Mouse (Mus musculus): ENCODE results near the gene Tcf20. TPM values are rescaled to one million over a fixed set of nuclear protein-coding genes. Genes with fewer than 3 reads are reported as not detected.

Tcf20 gene
- total and polyA plus RNA-seq, 3 experiments: 27.0 to 47.2 (median 29.0) TPM

GRCm38 (mm10) chr15:82992079-82992783, 4.6 kb upstream of the Tcf20 start:
- no peak for DNase-seq (ENCODE audit: extremely low read depth)
- no peak overlapping the region for H3K4me3 ChIP-seq (replicated peaks in 1 of 3; ENCODE audit: low read depth in 2 of 3, low read length in 2 of 3, poor library complexity in 1 of 3)
- no peaks in the 10 kb centered on the region for H3K27me3 ChIP-seq (replicated peaks)
- H3K9me3 ChIP-seq (replicated peaks; ENCODE audit: low read length): no peaks in the 10 kb centered on the region
- peaks cover 7 to 81% of the 10 kb centered on the region in 2 experiments for H3K4me1 ChIP-seq (ENCODE audit: control insufficient read depth in 1 of 2, insufficient read depth in 2 of 2)
- no peaks in the 10 kb centered on the region for H3K79me2 ChIP-seq (replicated peaks; ENCODE audit: control insufficient read depth, extremely low read depth, insufficient read depth, poor library complexity, severe bottlenecking)
- TF ChIP-seq USF1 (IDR thresholded peaks at IDR 0.05; ENCODE audit: low read depth, low read length) (no peak), IRF4 (IDR thresholded peaks at IDR 0.05; ENCODE audit: low read depth, low read length) (no peak), MAX (IDR thresholded peaks at IDR 0.05; ENCODE audit: low read length) (no peak), JUN (IDR thresholded peaks at IDR 0.05; ENCODE audit: insufficient read depth, low read depth, low read length) (no peak), RCOR1 (conservative IDR thresholded peaks at IDR 0.05; ENCODE audit: low read depth, low read length) (no peak), E2F4 (IDR thresholded peaks at IDR 0.05; ENCODE audit: insufficient replicate concordance, low read depth, low read length) (no peak)
- dilution Hi-C loops (cut with MboI; ENCODE audit: extremely low pct_ligation_motif_present, extremely low pct_unique_long_range_greater_than_20kb, low sequenced_read_pairs) (no loop called here), in situ Hi-C loops (cut with MboI; ENCODE audit: low pct_ligation_motif_present, low pct_unique_long_range_greater_than_20kb, low sequenced_read_pairs) (loop anchor here (5.0 kb wide), 1 partner anchor 35 kb away; no protein-coding TSS in a partner anchor)
- H3K9ac ChIP-seq (ENCODE audit: insufficient read depth, low read depth): no peak overlapping the region
- H3K36me3 ChIP-seq (replicated peaks in 1 of 2; ENCODE audit: control insufficient read depth in 1 of 2, insufficient read depth in 1 of 2, low read length in 1 of 2): no peaks in the 10 kb centered on the region
- no peak overlapping the region for H3K27ac ChIP-seq (ENCODE audit: insufficient read depth, low read depth)
- no peak overlapping the region for H3K4me2 ChIP-seq (ENCODE audit: insufficient read depth, low read depth, poor library complexity, severe bottlenecking)

- dilution Hi-C loops (cut with MboI; ENCODE audit: extremely low pct_ligation_motif_present, extremely low pct_unique_long_range_greater_than_20kb, low sequenced_read_pairs) (no loop called here), in situ Hi-C loops (cut with MboI; ENCODE audit: low pct_ligation_motif_present, low pct_unique_long_range_greater_than_20kb, low sequenced_read_pairs) (no loop called here)
- Histone ChIP-seq H3K27me3 (replicated peaks) (peaks cover 2% of the 10 kb centered on the region), H3K9me3 (replicated peaks; ENCODE audit: low read length) (no peaks in the 10 kb centered on the region), H3K36me3 (replicated peaks in 1 of 2; ENCODE audit: control insufficient read depth in 1 of 2, insufficient read depth in 1 of 2, low read length in 1 of 2) (no peaks in the 10 kb centered on the region), H3K4me2 (ENCODE audit: insufficient read depth, low read depth, poor library complexity, severe bottlenecking) (no peak overlapping the region), H3K79me2 (replicated peaks; ENCODE audit: control insufficient read depth, extremely low read depth, insufficient read depth, poor library complexity, severe bottlenecking) (no peaks in the 10 kb centered on the region), H3K4me1 (ENCODE audit: control insufficient read depth in 1 of 2, insufficient read depth in 2 of 2) (peaks cover 7 to 67% of the 10 kb centered on the region in 2 experiments), H3K27ac (ENCODE audit: insufficient read depth, low read depth) (no peak overlapping the region), H3K9ac (ENCODE audit: insufficient read depth, low read depth) (no peak overlapping the region), H3K4me3 (replicated peaks in 1 of 3; ENCODE audit: low read depth in 2 of 3, low read length in 2 of 3, poor library complexity in 1 of 3) (no peak overlapping the region)
- no peak for DNase-seq (ENCODE audit: extremely low read depth)
- TF ChIP-seq NRF1 (IDR thresholded peaks at IDR 0.05; ENCODE audit: low read depth, low read length) (no peak), TCF12 (IDR thresholded peaks at IDR 0.05; ENCODE audit: low read depth, low read length) (no peak), ZMIZ1 (IDR thresholded peaks at IDR 0.05; ENCODE audit: low read depth, low read length) (no peak), POLR2A (IDR thresholded peaks at IDR 0.05; ENCODE audit: low read depth, low read length) (no peak), CTCF (conservative IDR thresholded peaks at IDR 0.05 in 1 of 2, IDR thresholded peaks at IDR 0.05 in 1 of 2; ENCODE audit: low read depth in 2 of 2, low read length in 2 of 2) (no peak), RCOR1 (conservative IDR thresholded peaks at IDR 0.05; ENCODE audit: low read depth, low read length) (no peak), IRF4 (IDR thresholded peaks at IDR 0.05; ENCODE audit: low read depth, low read length) (no peak)
These were observed 1.6 kb upstream of the Tcf20 start for GRCm38 (mm10) chr15:82989190-82989704.

All from CH12.LX (cell line).